Mouse (Mus musculus): ENCODE measurements around the gene Prss41. TPM values are rescaled to one million over a fixed set of nuclear protein-coding genes. Genes with fewer than 3 reads are reported as not detected.

The Prss41 gene
- 4.6 TPM for polyA plus RNA-seq (2017; shearing (Covaris generic))

DNA sequence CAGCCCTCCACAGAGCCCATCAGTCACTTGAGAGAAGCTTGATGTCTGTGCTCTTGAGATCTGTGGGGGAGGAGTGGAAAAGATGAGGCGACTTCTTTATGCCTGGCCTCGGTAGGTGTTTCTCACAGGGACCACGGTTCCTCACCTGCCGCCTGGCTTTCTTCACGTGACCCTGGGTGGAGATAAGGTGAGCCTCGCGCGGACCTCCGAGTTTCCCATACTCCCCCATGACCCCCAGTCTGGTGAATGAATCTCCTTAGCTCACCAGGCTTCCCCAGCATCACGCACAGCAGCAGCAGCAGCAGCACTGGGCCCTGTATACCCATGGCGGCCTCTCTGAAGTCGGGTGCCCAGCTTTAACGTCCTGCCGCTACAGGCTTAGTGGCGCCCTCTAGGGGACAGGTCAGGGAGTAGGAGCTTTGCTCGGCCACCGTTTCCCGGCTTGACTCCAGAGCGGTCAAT is at the start of gene Prss41, which contains the start of gene Prss32:
TSS of gene Prss41 (minus strand) at position 361 of the 462 bp plus-strand sequence.
TSS of gene Prss32 (plus strand) at position 44 of the 462 bp plus-strand sequence.

DNA sequence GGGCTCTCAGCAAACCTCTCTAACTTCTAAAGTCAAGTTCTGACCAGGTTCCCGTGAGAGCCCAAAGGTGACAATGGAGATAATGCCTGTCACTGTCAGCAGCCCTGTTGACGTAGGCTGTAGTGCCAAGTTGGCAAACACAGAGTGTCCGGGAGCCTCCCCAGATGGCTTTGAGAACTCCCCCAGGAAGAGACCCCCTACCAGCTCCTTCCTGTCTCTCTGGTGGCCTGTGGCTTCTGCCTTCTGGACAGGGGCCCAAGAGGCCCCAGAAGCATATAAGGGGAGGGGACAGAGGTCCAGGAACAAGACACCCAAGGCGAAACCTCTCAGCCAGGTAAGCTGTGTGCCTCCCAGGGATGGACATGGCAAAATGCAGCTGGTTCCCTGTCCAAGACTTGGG is 36.6 kb upstream of the Prss41 start, which contains the start of the genes Dcpp1 and Dcpp2:
TSS of gene Dcpp1 (plus strand) at position 301 of the 400 bp plus-strand sequence.
TSS of gene Dcpp2 (plus strand) at position 305 of the 400 bp plus-strand sequence.

DNA sequence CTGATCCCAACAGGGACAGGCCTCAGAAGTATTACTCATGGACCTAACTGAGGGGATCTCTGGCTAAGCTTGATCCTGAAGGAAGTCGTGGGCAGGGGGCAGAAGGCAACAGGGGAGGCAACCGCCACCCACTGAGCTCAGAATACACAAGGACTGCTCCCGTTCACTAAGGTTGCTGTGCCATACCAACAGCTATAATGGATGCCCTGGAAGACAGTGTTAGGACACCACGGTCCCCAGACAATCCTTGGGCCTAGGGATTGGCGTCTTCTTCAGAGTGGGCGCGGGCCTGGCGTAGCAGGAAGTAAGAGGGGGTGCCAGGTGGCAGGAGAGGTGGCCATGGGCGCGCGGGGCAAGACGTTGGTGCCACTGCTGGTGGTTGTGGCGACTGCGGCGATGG is 23.8 kb upstream of the Prss41 start, which contains the start of gene Prss21:
TSS of gene Prss21 (plus strand) at position 301 of the 400 bp plus-strand sequence.

DNA sequence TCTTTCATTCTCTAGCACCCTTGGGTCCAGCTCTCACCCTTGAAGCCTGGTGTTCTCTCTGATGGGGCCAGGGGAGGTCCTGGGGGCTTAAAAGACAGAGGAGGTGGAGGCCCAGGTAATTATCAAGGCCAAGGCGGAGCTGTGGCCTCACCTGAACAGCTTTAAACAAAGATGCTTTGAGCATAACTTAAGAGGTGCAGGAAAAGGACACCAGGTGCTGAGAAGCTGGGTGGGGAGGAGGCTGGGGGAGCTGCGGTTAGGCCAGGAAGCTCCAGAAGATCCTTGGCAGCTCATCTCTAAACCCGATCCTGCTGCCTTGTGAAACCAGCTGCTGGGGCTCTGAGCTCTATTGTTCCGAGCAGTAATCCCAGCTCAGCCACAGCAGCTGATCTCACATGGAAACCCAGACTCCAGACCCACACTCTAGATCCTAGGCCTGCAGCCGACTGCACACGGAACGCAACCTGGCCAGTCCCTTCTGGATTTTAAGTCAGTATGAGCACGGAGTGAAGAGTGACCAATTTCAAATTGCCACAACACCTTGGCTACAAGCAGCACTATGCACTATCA is 7.9 kb downstream of the Prss41 start, which contains the start of gene Prss33:
TSS of gene Prss33 (minus strand) at position 51 of the 570 bp plus-strand sequence.

DNA sequence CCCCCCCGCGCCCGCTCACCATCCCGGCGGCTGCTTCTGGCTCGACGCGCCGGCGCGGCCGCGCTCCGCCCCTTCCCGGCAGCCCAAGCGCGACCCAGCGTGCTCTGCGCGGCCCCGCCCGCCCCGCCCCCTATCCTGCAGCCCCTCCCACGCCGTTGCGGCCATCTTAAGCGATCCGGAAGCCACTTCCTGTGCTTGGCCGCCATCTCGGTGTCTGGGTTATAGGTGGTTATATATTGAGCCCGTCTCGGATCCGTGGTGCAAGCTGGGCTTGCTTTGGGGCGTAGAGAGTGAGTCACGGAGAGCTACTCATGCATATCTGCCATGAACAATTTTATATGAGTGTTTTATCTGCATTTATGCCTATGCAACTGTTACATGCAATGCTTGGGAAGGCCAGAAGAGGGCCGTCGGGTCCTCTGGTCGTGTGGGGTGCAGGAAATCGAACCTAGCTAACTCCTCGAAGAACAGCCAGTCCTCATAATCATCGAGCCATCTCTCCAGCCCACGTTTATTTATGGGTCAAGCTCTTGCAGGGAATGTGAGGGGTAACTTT is 14.8 kb downstream of the Prss41 start, which contains the start of gene Elob:
TSS of gene Elob (minus strand) at position 73 of the 556 bp plus-strand sequence.

DNA sequence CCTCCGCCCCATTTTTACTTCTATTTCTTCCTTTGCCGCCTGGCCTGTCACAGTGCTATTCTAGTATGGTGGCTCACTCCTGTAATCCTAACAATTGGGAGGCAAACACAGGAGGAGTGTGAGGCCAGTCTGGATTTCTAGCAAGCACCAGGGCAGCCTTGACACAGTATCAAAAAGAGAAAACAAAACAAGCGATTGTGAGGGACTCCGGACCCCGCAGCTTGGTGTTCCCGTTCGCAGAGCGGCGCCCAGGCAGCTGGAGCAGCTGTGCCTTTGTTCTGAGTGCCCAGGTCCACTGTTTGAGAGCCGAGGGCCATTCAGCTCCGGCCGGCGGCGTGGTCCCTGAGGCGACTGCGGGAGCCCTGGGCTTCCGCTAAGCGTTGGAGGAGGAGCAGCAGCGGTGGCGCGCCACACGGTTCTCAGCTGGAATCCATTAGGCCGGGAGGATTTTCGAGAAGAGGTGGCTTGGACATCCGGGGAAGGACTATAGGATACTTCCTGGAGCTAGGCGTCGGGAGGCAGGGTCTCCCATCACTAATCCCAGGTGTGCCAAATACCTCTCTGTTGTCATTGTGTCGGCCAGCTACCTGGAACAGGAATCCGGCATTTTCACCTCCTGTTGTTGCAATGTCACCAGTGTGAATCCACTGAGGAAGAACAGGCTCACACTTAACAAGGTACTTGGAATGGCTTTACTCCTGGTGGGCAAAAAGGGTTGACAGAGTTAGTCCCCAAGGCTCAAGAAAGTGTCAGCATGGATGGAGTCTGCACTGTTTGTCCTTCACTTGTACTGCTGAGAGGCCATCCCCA is 53.5 kb downstream of the Prss41 start, which contains the start of gene Srrm2:
TSS of gene Srrm2 (plus strand) at position 264 of the 810 bp plus-strand sequence.

Other genes with a start within 250 kb of the Prss41 start
- not detected for gene Zfp13, start 244.7 kb downstream of the Prss41 start, polyA plus RNA-seq (2017; shearing (Covaris generic))
- 4.2 TPM for gene Zscan10, start 243.3 kb downstream of the Prss41 start, polyA plus RNA-seq (2017; shearing (Covaris generic))
- gene Mmp25, start 198.9 kb downstream of the Prss41 start, polyA plus RNA-seq (2017; shearing (Covaris generic)): 1.5 TPM
- gene Bicdl2, start 183.7 kb downstream of the Prss41 start, polyA plus RNA-seq (2017; shearing (Covaris generic)): not detected
- 57.1 TPM for gene Hcfc1r1, start 170.6 kb downstream of the Prss41 start, polyA plus RNA-seq (2017; shearing (Covaris generic))
- gene Thoc6, start 170.3 kb downstream of the Prss41 start, polyA plus RNA-seq (2017; shearing (Covaris generic)): 31.2 TPM
- 13.4 TPM for gene Tnfrsf12a, start 166.7 kb downstream of the Prss41 start, polyA plus RNA-seq (2017; shearing (Covaris generic))
- not detected for gene Cldn6, start 164.9 kb downstream of the Prss41 start, polyA plus RNA-seq (2017; shearing (Covaris generic))
- gene Cldn9, start 160.1 kb downstream of the Prss41 start, polyA plus RNA-seq (2017; shearing (Covaris generic)): not detected
- gene 1520401A03Rik, start 121.4 kb downstream of the Prss41 start, polyA plus RNA-seq (2017; shearing (Covaris generic)): 0.13 TPM
- gene Pkmyt1, start 117.8 kb downstream of the Prss41 start, polyA plus RNA-seq (2017; shearing (Covaris generic)): 57.9 TPM
- 3.5 TPM for gene Paqr4, start 103.3 kb downstream of the Prss41 start, polyA plus RNA-seq (2017; shearing (Covaris generic))
- 2.8 TPM for gene Kremen2, start 98.3 kb downstream of the Prss41 start, polyA plus RNA-seq (2017; shearing (Covaris generic))
- gene Flywch1, start 72.6 kb downstream of the Prss41 start, polyA plus RNA-seq (2017; shearing (Covaris generic)): 34.0 TPM
- 4.1 TPM for gene Flywch2, start 58.1 kb downstream of the Prss41 start, polyA plus RNA-seq (2017; shearing (Covaris generic))
- gene Srrm2, start 53.6 kb downstream of the Prss41 start, polyA plus RNA-seq (2017; shearing (Covaris generic)): 994 TPM
- gene Elob, start 15.0 kb downstream of the Prss41 start, polyA plus RNA-seq (2017; shearing (Covaris generic)): 395 TPM
- 0.35 TPM for gene Prss33, start 8.1 kb downstream of the Prss41 start, polyA plus RNA-seq (2017; shearing (Covaris generic))
- not detected for gene Prss32, start 317 bp downstream of the Prss41 start, polyA plus RNA-seq (2017; shearing (Covaris generic))
- not detected for gene Prss21, start 23.9 kb upstream of the Prss41 start, polyA plus RNA-seq (2017; shearing (Covaris generic))
- not detected for gene Dcpp1, start 36.7 kb upstream of the Prss41 start, polyA plus RNA-seq (2017; shearing (Covaris generic))
- not detected for gene Dcpp2, start 36.7 kb upstream of the Prss41 start, polyA plus RNA-seq (2017; shearing (Covaris generic))
- gene Dcpp3, start 73.3 kb upstream of the Prss41 start, polyA plus RNA-seq (2017; shearing (Covaris generic)): not detected
- not detected for gene Sbp, start 97.5 kb upstream of the Prss41 start, polyA plus RNA-seq (2017; shearing (Covaris generic))
- not detected for gene Sbpl, start 111.1 kb upstream of the Prss41 start, polyA plus RNA-seq (2017; shearing (Covaris generic))
- gene Prss30, start 136.4 kb upstream of the Prss41 start, polyA plus RNA-seq (2017; shearing (Covaris generic)): 5.7 TPM
- not detected for gene Prss22, start 153.9 kb upstream of the Prss41 start, polyA plus RNA-seq (2017; shearing (Covaris generic))
- 0.30 TPM for gene Prss27, start 194.0 kb upstream of the Prss41 start, polyA plus RNA-seq (2017; shearing (Covaris generic))
- gene Kctd5, start 229.3 kb upstream of the Prss41 start, polyA plus RNA-seq (2017; shearing (Covaris generic)): 27.7 TPM